Mouse (Mus musculus) bone marrow, adult 2 months (tissue): ENCODE data around the gene Ssu72.

Experiments
- CTCF ChIP-seq: fragments of 200-500 bp; IDR thresholded peaks from 2 replicates; pipeline ENCODE4 v1.5.1; 2011; ENCODE audit warnings: low read length, control low read depth; ENCODE audit not compliant: control insufficient read depth, insufficient read depth
- POLR2A ChIP-seq: fragments of 200-500 bp; IDR thresholded peaks from 2 replicates; pipeline ENCODE4 v1.6.1; 2011; ENCODE audit warnings: low read depth, mild to moderate bottlenecking, control low read depth, low read length, borderline replicate concordance; ENCODE audit not compliant: control insufficient read depth

DNA sequence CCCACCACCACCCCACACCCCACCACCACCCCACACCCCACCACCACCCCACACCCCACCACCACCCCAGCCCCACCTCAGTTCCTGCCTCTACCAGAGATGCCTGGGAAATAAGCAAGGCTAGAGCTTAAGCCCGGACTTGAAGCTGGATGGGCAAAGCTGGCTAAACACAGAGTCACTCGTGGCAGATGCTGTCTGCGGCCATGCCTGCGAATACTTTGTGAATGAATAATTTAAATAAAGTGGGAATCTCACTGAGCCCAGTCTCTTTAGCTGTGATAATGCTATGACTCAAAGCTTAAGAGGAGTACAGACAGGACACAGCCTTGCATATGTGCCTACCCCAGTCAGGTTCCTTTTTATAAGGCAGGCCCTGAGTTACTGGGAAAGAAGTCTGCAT, 74.9 kb downstream of the Ssu72 start:
- TF ChIP-seq POLR2A (no peak), CTCF (no peak)
